Mouse (Mus musculus) gastrocnemius, postnatal 36 days (tissue): ENCODE results near the gene Agr2. TPM values are rescaled to one million over a fixed set of nuclear protein-coding genes. Genes with fewer than 3 reads are reported as not detected.

Experiments
- total RNA-seq, 2 experiments: library from RNA; stranded (reverse); gene quantifications; 2 replicates each; pipeline ENCODE4 v1.2.3; 2021

Agr2 gene
- total RNA-seq, 2 experiments from 2014 or later, result not detected

Other genes starting within 250 kb of the Agr2 start
- gene Agr3, start 67.3 kb upstream of the Agr2 start, total RNA-seq, result not detected
- gene Tspan13, start 49.6 kb downstream of the Agr2 start, total RNA-seq, result 10 to 100 TPM; 21.2 to 24.1 TPM
- gene Ankmy2, start 164.2 kb downstream of the Agr2 start, total RNA-seq, result 1 to 10 TPM; 5.6 to 6.6 TPM
- 100 to 1,000 TPM in 1 of 2 experiments, 10 to 100 TPM in 1; 98.9 to 109 TPM for gene Bzw2, start 165.2 kb downstream of the Agr2 start, total RNA-seq